Mouse (Mus musculus) myocyte (in vitro differentiated cells): ENCODE data around the gene Ubqln4. TPM values are rescaled to one million over a fixed set of nuclear protein-coding genes. Genes with fewer than 3 reads are reported as not detected.

Experiments
- H3K27me3 ChIP-seq: one replicate; pipeline ENCODE4 v1.6.1; 2011; ENCODE audit not compliant: control insufficient read depth, insufficient read depth, insufficient read length
- H3K36me3 ChIP-seq: one replicate; pipeline ENCODE4 v1.6.1; 2011; ENCODE audit not compliant: control insufficient read depth, insufficient read depth
- H3K4me2 ChIP-seq: one replicate; pipeline ENCODE4 v1.6.1; 2011; ENCODE audit warnings: low read depth, control low read depth
- H3K4me3 ChIP-seq: one replicate; pipeline ENCODE4 v1.5.1; 2011; ENCODE audit warnings: mild to moderate bottlenecking, control low read depth, moderate library complexity
- H3K79me2 ChIP-seq: one replicate; pipeline ENCODE4 v1.6.1; 2011; ENCODE audit not compliant: control insufficient read depth, insufficient read depth
- H3ac ChIP-seq: one replicate; pipeline ENCODE4 v1.6.1; 2011; ENCODE audit not compliant: control insufficient read depth, insufficient read length
- CEBPB ChIP-seq: IDR thresholded peaks from 2 replicates; pipeline ENCODE4 v1.6.1; 2011; ENCODE audit warnings: mild to moderate bottlenecking, moderate library complexity; ENCODE audit not compliant: poor library complexity, insufficient read depth, severe bottlenecking
- E2F4 ChIP-seq: IDR thresholded peaks from one replicate; pipeline ENCODE4 v1.6.1; 2011; ENCODE audit warnings: mild to moderate bottlenecking, control low read depth, moderate library complexity; ENCODE audit not compliant: insufficient read depth
- MAX ChIP-seq: IDR thresholded peaks from one replicate; pipeline ENCODE4 v1.6.1; 2011; ENCODE audit warnings: low read depth, mild to moderate bottlenecking, control low read depth
- MYOD1 ChIP-seq, 3 experiments: IDR thresholded peaks; one replicate each; pipeline ENCODE4 v1.6.1; 2011; ENCODE audit warnings: control low read depth in 2 of 3, low read depth in 2 of 3, mild to moderate bottlenecking in 2 of 3, moderate library complexity in 1 of 3; ENCODE audit not compliant: insufficient read length in 2 of 3, control insufficient read depth in 1 of 3
- MYOG ChIP-seq, 3 experiments: IDR thresholded peaks; one replicate each; pipeline ENCODE4 v1.6.1; 2011; ENCODE audit warnings: control low read depth in 2 of 3, low read depth in 2 of 3, mild to moderate bottlenecking in 2 of 3; ENCODE audit not compliant: insufficient read length in 2 of 3, control insufficient read depth in 1 of 3, insufficient read depth in 1 of 3
- POLR2A ChIP-seq: IDR thresholded peaks from one replicate; pipeline ENCODE4 v1.6.1; 2011; ENCODE audit warnings: low read depth, mild to moderate bottlenecking, control low read depth, moderate library complexity; ENCODE audit not compliant: insufficient read length
- POLR2AphosphoS2 ChIP-seq: IDR thresholded peaks from one replicate; pipeline ENCODE4 v1.6.1; 2011; ENCODE audit warnings: low read depth, control low read depth; ENCODE audit not compliant: insufficient read length
- REST ChIP-seq: IDR thresholded peaks from one replicate; pipeline ENCODE4 v1.6.1; 2011; ENCODE audit warnings: mild to moderate bottlenecking, control low read depth, moderate library complexity; ENCODE audit not compliant: insufficient read depth, insufficient read length
- SRF ChIP-seq: IDR thresholded peaks from one replicate; pipeline ENCODE4 v1.6.1; 2011; ENCODE audit warnings: low read depth; ENCODE audit not compliant: control insufficient read depth, insufficient read length
- TCF12 ChIP-seq: IDR thresholded peaks from one replicate; pipeline ENCODE4 v1.6.1; 2011; ENCODE audit warnings: mild to moderate bottlenecking, control low read depth; ENCODE audit not compliant: poor library complexity, insufficient read depth, severe bottlenecking
- TCF3 ChIP-seq: IDR thresholded peaks from one replicate; pipeline ENCODE4 v1.6.1; 2011; ENCODE audit warnings: low read depth, control low read depth; ENCODE audit not compliant: insufficient read length
- USF1 ChIP-seq: IDR thresholded peaks from one replicate; pipeline ENCODE4 v1.6.1; 2011; ENCODE audit warnings: low read depth, mild to moderate bottlenecking, control low read depth, moderate library complexity
- polyA plus RNA-seq: library from polyadenylated mRNA; unstranded; fragments of >200 nt; fragmentation: generic; extraction: Trizol; gene quantifications from one replicate; pipeline ENCODE4 v1.2.1, GENCODE M21; 2012; ENCODE audit warnings: missing spikeins

Ubqln4 gene
- polyA plus RNA-seq, 1 experiment = 44.9 TPM

- no peaks in the 10 kb centered on the region for H3K27me3 ChIP-seq
- H3ac ChIP-seq = no peak overlapping the region
- H3K4me2 ChIP-seq = no peak overlapping the region
- H3K36me3 ChIP-seq = no peaks in the 10 kb centered on the region
- no peak overlapping the region for H3K4me3 ChIP-seq
- H3K79me2 ChIP-seq = no peaks in the 10 kb centered on the region
- TF ChIP-seq E2F4 = no peak
- TF ChIP-seq MAX = no peak
- no peak for TF ChIP-seq REST
- no peak for TF ChIP-seq CEBPB
- no peak for TF ChIP-seq MYOG (IDR thresholded peaks at IDR 0.05; ENCODE audit: control insufficient read depth in 1 of 3, insufficient read depth in 1 of 3, insufficient read length in 2 of 3, low read depth in 2 of 3)
- TF ChIP-seq TCF12 = no peak
- TF ChIP-seq MYOD1 (IDR thresholded peaks at IDR 0.05; ENCODE audit: control insufficient read depth in 1 of 3, insufficient read length in 2 of 3, low read depth in 2 of 3) = no peak
These were observed 9.7 kb upstream of the Ubqln4 start for GRCm38 (mm10) chr3:88543651-88544410.

- no peak overlapping the region for H3K4me2 ChIP-seq
- H3K36me3 ChIP-seq = no peaks in the 10 kb centered on the region
- no peaks in the 10 kb centered on the region for H3K79me2 ChIP-seq
- H3K27me3 ChIP-seq = no peaks in the 10 kb centered on the region
- no peak overlapping the region for H3K4me3 ChIP-seq
- H3ac ChIP-seq = no peak overlapping the region
- no peak for TF ChIP-seq REST
- TF ChIP-seq POLR2AphosphoS2 = no peak
- TF ChIP-seq TCF3 = no peak
- TF ChIP-seq SRF = no peak
- TF ChIP-seq MYOD1 (IDR thresholded peaks at IDR 0.05; ENCODE audit: control insufficient read depth in 1 of 3, insufficient read length in 2 of 3, low read depth in 2 of 3) = no peak
- no peak for TF ChIP-seq MYOG (IDR thresholded peaks at IDR 0.05; ENCODE audit: control insufficient read depth in 1 of 3, insufficient read depth in 1 of 3, insufficient read length in 2 of 3, low read depth in 2 of 3)
- no peak for TF ChIP-seq E2F4
- TF ChIP-seq MAX = no peak
- TF ChIP-seq USF1 = no peak
- no peak for TF ChIP-seq CEBPB
- no peak for TF ChIP-seq POLR2A
- no peak for TF ChIP-seq TCF12
These were observed 9.0 kb upstream of the Ubqln4 start for GRCm38 (mm10) chr3:88544514-88544913.

- H3K4me3 ChIP-seq = no peak overlapping the region
- no peak overlapping the region for H3ac ChIP-seq
- no peaks in the 10 kb centered on the region for H3K36me3 ChIP-seq
- H3K79me2 ChIP-seq = no peaks in the 10 kb centered on the region
- TF ChIP-seq POLR2AphosphoS2 (no peak), USF1 (no peak), TCF12 (no peak), SRF (no peak), MYOG (IDR thresholded peaks at IDR 0.05; ENCODE audit: control insufficient read depth in 1 of 3, insufficient read depth in 1 of 3, insufficient read length in 2 of 3, low read depth in 2 of 3) (no peak), CEBPB (no peak)
- H3K27me3 ChIP-seq = no peaks in the 10 kb centered on the region
- H3K4me2 ChIP-seq = no peak overlapping the region
These were observed 8.5 kb upstream of the Ubqln4 start for GRCm38 (mm10) chr3:88544955-88545591.

- TF ChIP-seq POLR2A (no peak), TCF12 (no peak), MYOG (IDR thresholded peaks at IDR 0.05; ENCODE audit: control insufficient read depth in 1 of 3, insufficient read depth in 1 of 3, insufficient read length in 2 of 3, low read depth in 2 of 3) (no peak), REST (no peak), SRF (no peak), E2F4 (no peak), TCF3 (no peak), POLR2AphosphoS2 (no peak), USF1 (no peak), CEBPB (no peak), MYOD1 (IDR thresholded peaks at IDR 0.05; ENCODE audit: control insufficient read depth in 1 of 3, insufficient read length in 2 of 3, low read depth in 2 of 3) (no peak), MAX (no peak)
- Histone ChIP-seq H3K79me2 (peaks cover 7% of the 10 kb centered on the region), H3K27me3 (no peaks in the 10 kb centered on the region), H3K4me3 (no peak overlapping the region), H3K4me2 (no peak overlapping the region), H3ac (no peak overlapping the region), H3K36me3 (no peaks in the 10 kb centered on the region)
These were observed 6.7 kb upstream of the Ubqln4 start for GRCm38 (mm10) chr3:88546674-88547418.
